Mouse (Mus musculus): Measurements from ENCODE around the gene Zfp68. TPM values are rescaled to one million over a fixed set of nuclear protein-coding genes. Genes with fewer than 3 reads are reported as not detected.

Gene Zfp68
- polyA plus RNA-seq, 1 experiment from 2014 or later: 78.6 TPM

GRCm38 (mm10) chr5:138641081-138641480 lies 21.5 kb upstream of the Zfp68 start:
- Histone ChIP-seq H3K27me3 (ENCODE audit: insufficient read depth, low read length) (no peaks in the 10 kb centered on the region), H3K4me1 (ENCODE audit: insufficient read depth) (no peaks in the 10 kb centered on the region), H3K27ac (ENCODE audit: low read depth) (no peak overlapping the region), H3K9ac (no peak overlapping the region), H3K4me2 (no peak overlapping the region), H3K36me3 (ENCODE audit: insufficient read depth) (peaks cover 47% of the 10 kb centered on the region), H3K9me3 (ENCODE audit: low read depth, low read length) (no peaks in the 10 kb centered on the region), H3K4me3 (ENCODE audit: low read depth, low read length) (no peak overlapping the region)
- no peak for DNase-seq
- no peak for ATAC-seq (ENCODE audit: insufficient read depth)
- TF ChIP-seq CTCF (IDR thresholded peaks at IDR 0.05; ENCODE audit: low read depth): no peak
- 94% methylated on average over 3 of the region's 3 CpGs for WGBS

GRCm38 (mm10) chr5:138636486-138636885 lies 16.9 kb upstream of the Zfp68 start:
- DNase-seq (no peak), ATAC-seq (ENCODE audit: insufficient read depth) (no peak)
- 92% methylated on average over 2 of the region's 2 CpGs for WGBS
- Histone ChIP-seq H3K4me1 (ENCODE audit: insufficient read depth) (no peaks in the 10 kb centered on the region), H3K4me3 (ENCODE audit: low read depth, low read length) (no peak overlapping the region), H3K4me2 (no peak overlapping the region), H3K27me3 (ENCODE audit: insufficient read depth, low read length) (no peaks in the 10 kb centered on the region), H3K9ac (no peak overlapping the region), H3K36me3 (ENCODE audit: insufficient read depth) (peaks cover 35% of the 10 kb centered on the region), H3K27ac (ENCODE audit: low read depth) (no peak overlapping the region), H3K9me3 (ENCODE audit: low read depth, low read length) (no peaks in the 10 kb centered on the region)
- TF ChIP-seq CTCF (IDR thresholded peaks at IDR 0.05; ENCODE audit: low read depth): no peak

- peak; percentile 52 for DNase-seq
- peaks cover 2% of the 10 kb centered on the region; the same call in 1 of the 2 replicates for H3K9me3 ChIP-seq (ENCODE audit: low read depth, low read length)
- peak overlapping the region; percentile 82 for H3K9ac ChIP-seq
- 8% methylated on average over 3 of the region's 3 CpGs for whole genome bisulfite sequencing
- H3K4me1 ChIP-seq (ENCODE audit: insufficient read depth): peaks cover 15% of the 10 kb centered on the region
- peak overlapping the region; percentile 86 for H3K4me2 ChIP-seq
- no peak for TF ChIP-seq CTCF (IDR thresholded peaks at IDR 0.05; ENCODE audit: low read depth)
- H3K36me3 ChIP-seq (ENCODE audit: insufficient read depth): 0 out of 2 replicates have a peak, but pooled peaks cover 1% of the 10 kb centered on the region
- no peaks in the 10 kb centered on the region for H3K27me3 ChIP-seq (ENCODE audit: insufficient read depth, low read length)
- peak overlapping the region; percentile 73 for H3K4me3 ChIP-seq (ENCODE audit: low read depth, low read length)
- ATAC-seq (ENCODE audit: insufficient read depth): no peak
- peak overlapping the region; percentile 92; the same call in 1 of the 2 replicates for H3K27ac ChIP-seq (ENCODE audit: low read depth)
These were observed 3.9 kb upstream of the Zfp68 start for GRCm38 (mm10) chr5:138623478-138623875.

DNA sequence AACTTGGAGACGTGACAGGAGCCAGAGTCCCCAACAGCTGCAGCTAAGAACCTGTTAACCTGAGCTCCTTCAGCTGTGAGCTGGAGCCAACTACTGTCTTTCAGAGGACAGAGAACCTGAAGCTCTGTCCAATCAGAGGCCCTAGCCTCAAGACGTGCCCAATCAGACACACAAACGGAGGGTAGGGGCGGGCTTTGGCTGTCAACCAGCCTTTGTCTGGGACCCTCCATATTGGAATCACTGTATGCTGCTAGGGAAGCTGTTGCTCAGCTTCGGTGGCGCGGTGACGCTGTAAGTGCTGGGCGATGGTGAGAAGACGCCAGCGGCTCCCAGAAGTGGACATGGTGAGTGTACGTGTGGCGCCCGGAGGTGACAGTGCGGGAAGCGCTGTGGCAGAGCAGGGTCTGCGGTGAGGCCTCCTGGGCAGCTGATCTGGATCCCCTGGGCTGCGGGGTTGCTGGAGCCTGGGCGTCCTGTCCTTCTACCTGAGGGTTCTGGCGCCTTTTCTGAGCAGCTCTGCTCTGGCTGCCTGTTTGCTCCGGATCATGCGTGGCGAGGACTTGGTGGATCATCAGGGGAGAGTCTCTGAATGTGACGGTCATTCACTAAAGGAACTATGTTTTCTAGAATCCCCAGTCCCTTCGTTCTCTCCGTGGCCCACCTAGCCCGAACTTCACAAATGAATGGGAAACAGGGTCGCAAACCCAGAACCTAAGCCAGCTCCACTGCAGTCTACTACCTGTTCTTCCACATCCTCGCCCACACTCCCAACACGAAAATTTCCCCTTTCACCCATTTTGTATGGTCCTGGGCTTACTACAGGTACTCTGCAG lies 3.3 kb upstream of the Zfp68 start, which contains the start of gene A430033K04Rik:
Gene A430033K04Rik, plus strand, starts transcription at position 215 of the 833 bp plus-strand sequence.
- DNase-seq (peak; percentile 98), ATAC-seq (ENCODE audit: insufficient read depth) (peak; percentile 93)
- H3K4me2 ChIP-seq: peak within 1 kb of the TSS; percentile 86
- peaks cover 15% of the 10 kb centered on the region for H3K4me1 ChIP-seq (ENCODE audit: insufficient read depth)
- H3K9ac ChIP-seq: peak within 1 kb of the TSS; percentile 82
- under 1% methylated on average over 30 of the region's 30 CpGs for WGBS
- peaks cover 8% of the 10 kb centered on the region; the same call in 1 of the 2 replicates for H3K9me3 ChIP-seq (ENCODE audit: low read depth, low read length)
- TF ChIP-seq CTCF (IDR thresholded peaks at IDR 0.05; ENCODE audit: low read depth): no peak
- peak within 1 kb of the TSS; percentile 92 for H3K27ac ChIP-seq (ENCODE audit: low read depth)
- peak within 1 kb of the TSS; percentile 73 for H3K4me3 ChIP-seq (ENCODE audit: low read depth, low read length)
- H3K36me3 ChIP-seq (ENCODE audit: insufficient read depth): peaks cover 8% of the 10 kb centered on the region; the same call in 1 of the 2 replicates
- H3K27me3 ChIP-seq (ENCODE audit: insufficient read depth, low read length): no peaks in the 10 kb centered on the region

DNA sequence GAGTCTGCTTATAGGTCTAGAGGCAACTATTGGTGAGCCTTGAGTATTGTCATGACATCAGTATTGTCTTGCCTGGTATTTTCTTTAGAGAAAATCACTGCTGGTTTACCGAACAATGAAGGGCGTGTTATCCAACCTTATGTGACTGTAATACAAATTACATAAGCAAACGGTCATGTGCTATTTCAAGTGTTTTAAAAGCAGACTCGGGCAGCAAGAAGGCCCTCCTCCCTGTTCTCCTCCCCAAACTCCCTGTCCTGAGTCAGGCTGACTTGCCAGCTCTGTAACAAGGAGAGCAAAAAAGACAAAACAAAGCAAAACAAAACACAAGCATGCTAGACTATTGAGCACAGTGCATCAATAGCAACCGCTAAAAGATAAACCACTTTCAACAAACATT lies 1.3 kb upstream of the Zfp68 start:
- 71% methylated on average over 5 of the region's 5 CpGs for WGBS
- no peak overlapping the region for H3K4me2 ChIP-seq
- H3K9ac ChIP-seq: no peak overlapping the region
- ATAC-seq (ENCODE audit: insufficient read depth) (no peak), DNase-seq (no peak)
- no peak overlapping the region for H3K27ac ChIP-seq (ENCODE audit: low read depth)
- no peak for TF ChIP-seq CTCF (IDR thresholded peaks at IDR 0.05; ENCODE audit: low read depth)
- H3K9me3 ChIP-seq (ENCODE audit: low read depth, low read length): peaks cover 25% of the 10 kb centered on the region
- H3K27me3 ChIP-seq (ENCODE audit: insufficient read depth, low read length): no peaks in the 10 kb centered on the region
- H3K4me3 ChIP-seq (ENCODE audit: low read depth, low read length): no peak overlapping the region
- peaks cover 26% of the 10 kb centered on the region for H3K36me3 ChIP-seq (ENCODE audit: insufficient read depth)
- peaks cover 15% of the 10 kb centered on the region for H3K4me1 ChIP-seq (ENCODE audit: insufficient read depth)

GRCm38 (mm10) chr5:138618353-138618752 lies 1.2 kb downstream of the Zfp68 start:
- no peak overlapping the region for H3K27ac ChIP-seq (ENCODE audit: low read depth)
- ATAC-seq (ENCODE audit: insufficient read depth) (no peak), DNase-seq (no peak)
- H3K27me3 ChIP-seq (ENCODE audit: insufficient read depth, low read length): no peaks in the 10 kb centered on the region
- TF ChIP-seq CTCF (IDR thresholded peaks at IDR 0.05; ENCODE audit: low read depth): peak; percentile 23
- H3K9ac ChIP-seq: no peak overlapping the region
- H3K4me3 ChIP-seq (ENCODE audit: low read depth, low read length): peak overlapping the region; percentile 94
- 98% methylated on average over 1 of the region's 1 CpGs for WGBS
- H3K9me3 ChIP-seq (ENCODE audit: low read depth, low read length): peaks cover 39% of the 10 kb centered on the region
- H3K4me2 ChIP-seq: peak overlapping the region; percentile 56
- H3K4me1 ChIP-seq (ENCODE audit: insufficient read depth): peaks cover 3% of the 10 kb centered on the region; the same call in 1 of the 2 replicates
- peaks cover 51% of the 10 kb centered on the region for H3K36me3 ChIP-seq (ENCODE audit: insufficient read depth)

DNA sequence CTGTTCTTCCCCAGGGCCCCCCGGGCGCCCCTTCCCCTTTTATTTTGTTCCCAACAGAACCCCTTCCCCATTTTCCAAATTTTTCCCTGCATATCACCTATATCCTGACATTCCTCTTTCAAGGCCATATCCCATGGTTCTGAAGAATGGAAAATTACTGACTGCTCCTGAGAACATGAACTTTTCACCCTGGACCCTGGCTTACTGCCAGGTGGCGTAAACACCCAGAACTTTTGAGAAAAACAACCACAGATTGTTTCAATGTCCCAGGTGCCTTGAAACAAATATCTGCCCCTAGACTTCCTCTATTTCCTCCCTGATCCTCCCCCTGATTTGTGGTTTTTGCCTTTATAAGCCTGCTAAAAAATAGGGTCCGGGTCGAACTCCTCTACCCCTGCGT lies 32.2 kb downstream of the Zfp68 start:
- TF ChIP-seq CTCF (IDR thresholded peaks at IDR 0.05; ENCODE audit: low read depth): no peak
- Histone ChIP-seq H3K9me3 (ENCODE audit: low read depth, low read length) (peaks cover 15% of the 10 kb centered on the region; the same call in 1 of the 2 replicates), H3K27me3 (ENCODE audit: insufficient read depth, low read length) (no peaks in the 10 kb centered on the region), H3K4me2 (no peak overlapping the region), H3K4me1 (ENCODE audit: insufficient read depth) (no peaks in the 10 kb centered on the region), H3K9ac (no peak overlapping the region), H3K36me3 (ENCODE audit: insufficient read depth) (no peaks in the 10 kb centered on the region), H3K4me3 (ENCODE audit: low read depth, low read length) (no peak overlapping the region), H3K27ac (ENCODE audit: low read depth) (no peak overlapping the region)
- WGBS: 79% methylated on average over 6 of the region's 6 CpGs
- no peak for ATAC-seq (ENCODE audit: insufficient read depth)
- DNase-seq: peak; percentile 29
